Mouse (Mus musculus): Measurements from ENCODE around the gene Znrf1.

The Znrf1 gene

GRCm38 (mm10) chr8:111569926-111570325 is 34.0 kb downstream of the Znrf1 start:
- DNase-seq (ENCODE audit: low spot score), result no peak

GRCm38 (mm10) chr8:111570432-111570831 is 34.5 kb downstream of the Znrf1 start:
- no peak for DNase-seq (ENCODE audit: low spot score)

GRCm38 (mm10) chr8:111571661-111572060 is 35.8 kb downstream of the Znrf1 start:
- no peak for DNase-seq (ENCODE audit: low spot score)

- no peak for DNase-seq (ENCODE audit: low spot score)
Measured at GRCm38 (mm10) chr8:111572431-111572830, 36.5 kb downstream of the Znrf1 start.

- no peak for DNase-seq (ENCODE audit: low spot score)
Measured at GRCm38 (mm10) chr8:111573583-111573982, 37.7 kb downstream of the Znrf1 start.

- no peak for DNase-seq (ENCODE audit: low spot score)
Measured at GRCm38 (mm10) chr8:111574016-111574415, 38.1 kb downstream of the Znrf1 start.

GRCm38 (mm10) chr8:111575492-111575891 is 39.6 kb downstream of the Znrf1 start:
- no peak for DNase-seq (ENCODE audit: low spot score)

GRCm38 (mm10) chr8:111576501-111576900 is 40.6 kb downstream of the Znrf1 start:
- DNase-seq (ENCODE audit: low spot score), result no peak

- DNase-seq (ENCODE audit: low spot score), result no peak
Measured at GRCm38 (mm10) chr8:111577880-111578533, 42.1 kb downstream of the Znrf1 start.

- DNase-seq (ENCODE audit: low spot score), result no peak
Measured at GRCm38 (mm10) chr8:111579318-111579717, 43.4 kb downstream of the Znrf1 start.

GRCm38 (mm10) chr8:111580306-111580705 is 44.4 kb downstream of the Znrf1 start:
- no peak for DNase-seq (ENCODE audit: low spot score)

GRCm38 (mm10) chr8:111582386-111582785 is 46.5 kb downstream of the Znrf1 start:
- DNase-seq (ENCODE audit: low spot score), result no peak

- no peak for DNase-seq (ENCODE audit: low spot score)
Measured at GRCm38 (mm10) chr8:111584946-111585345, 49.0 kb downstream of the Znrf1 start.

GRCm38 (mm10) chr8:111587545-111588094 is 51.7 kb downstream of the Znrf1 start:
- no peak for DNase-seq (ENCODE audit: low spot score)

- DNase-seq (ENCODE audit: low spot score), result no peak
Measured at GRCm38 (mm10) chr8:111588336-111588735, 52.4 kb downstream of the Znrf1 start.

- no peak for DNase-seq (ENCODE audit: low spot score)
Measured at GRCm38 (mm10) chr8:111590214-111590613, 54.3 kb downstream of the Znrf1 start.

GRCm38 (mm10) chr8:111591176-111591575 is 55.3 kb downstream of the Znrf1 start:
- no peak for DNase-seq (ENCODE audit: low spot score)

GRCm38 (mm10) chr8:111592390-111592910 is 56.6 kb downstream of the Znrf1 start:
- no peak for DNase-seq (ENCODE audit: low spot score)

- DNase-seq (ENCODE audit: low spot score), result no peak
Measured at GRCm38 (mm10) chr8:111594044-111594840, 58.3 kb downstream of the Znrf1 start.

- DNase-seq (ENCODE audit: low spot score), result no peak
Measured at GRCm38 (mm10) chr8:111594951-111595350, 59.1 kb downstream of the Znrf1 start.

GRCm38 (mm10) chr8:111595712-111596484 is 60.0 kb downstream of the Znrf1 start:
- DNase-seq (ENCODE audit: low spot score), result no peak

- no peak for DNase-seq (ENCODE audit: low spot score)
Measured at GRCm38 (mm10) chr8:111596485-111596821, 60.6 kb downstream of the Znrf1 start.
